Mouse (Mus musculus) liver, embryonic 11.5 days (tissue): ENCODE data around the gene Skint3. TPM values are rescaled to one million over a fixed set of nuclear protein-coding genes. Genes with fewer than 3 reads are reported as not detected.
"Not testable (repeated sequence)": the region's sequence is repeated elsewhere in the genome, so short reads cannot be mapped to it uniquely, and the experiment has no call there.

Source experiments
- ATAC-seq: fragments of 200-750 bp; cut with Nextera tagmentation; replicated peaks from 2 replicates; pipeline ENCODE4 v1.8.0; 2017; ENCODE audit warnings: moderate number of reproducible peaks, mild to moderate bottlenecking, moderate TSS enrichment, moderate library complexity; ENCODE audit not compliant: low FRiP score
- DNase-seq: peaks from one replicate; pipeline ENCODE4 v3.0.0-alpha.2; 2017; ENCODE audit warnings: low spot score
- H3K27ac ChIP-seq: fragments of 300-500 bp; sonication (generic); 2 replicates; pipeline ENCODE4 v1.5.1; 2014; ENCODE audit warnings: mild to moderate bottlenecking, low read depth, low read length, control low read depth
- H3K27me3 ChIP-seq: fragments of 300-500 bp; sonication (generic); replicated peaks from 2 replicates; pipeline ENCODE4 v1.6.1; 2014; ENCODE audit warnings: low read length, mixed read lengths; ENCODE audit not compliant: control insufficient read depth, insufficient read depth
- H3K36me3 ChIP-seq: fragments of 300-500 bp; sonication (generic); 2 replicates; pipeline ENCODE4 v1.6.1; 2014; ENCODE audit warnings: mild to moderate bottlenecking, low read length, moderate library complexity, mixed read lengths; ENCODE audit not compliant: control insufficient read depth, insufficient read depth
- H3K4me1 ChIP-seq: fragments of 300-500 bp; sonication (generic); replicated peaks from 2 replicates; pipeline ENCODE4 v1.6.1; 2014; ENCODE audit warnings: low read length, mixed read lengths; ENCODE audit not compliant: control insufficient read depth, insufficient read depth
- H3K4me2 ChIP-seq: fragments of 300-500 bp; sonication (generic); 2 replicates; pipeline ENCODE4 v1.6.1; 2014; ENCODE audit warnings: mild to moderate bottlenecking, control low read depth, moderate library complexity
- H3K4me3 ChIP-seq: fragments of 300-500 bp; sonication (generic); 2 replicates; pipeline ENCODE4 v1.5.1; 2014; ENCODE audit warnings: low read depth, low read length, control low read depth
- H3K9ac ChIP-seq: fragments of 300-500 bp; sonication (generic); 2 replicates; pipeline ENCODE4 v1.6.1; 2014; ENCODE audit warnings: low read depth, low read length, control low read depth
- H3K9me3 ChIP-seq: fragments of 300-500 bp; sonication (generic); 2 replicates; pipeline ENCODE4 v1.6.1; 2016; ENCODE audit warnings: low read length, inconsistent platforms, mixed read lengths; ENCODE audit not compliant: control insufficient read depth
- WGBS: fragments of 180-500 bp; shearing (Covaris S2); extraction: QIAGEN DNeasy Blood & Tissue Kit; methylation state at CpG from one replicate; pipeline ENCODE4 v1.1.7; 2014; 5-methylcytosine and 5-hydroxymethylcytosine counted together
- polyA plus RNA-seq: library from polyadenylated mRNA; unstranded; fragments of >200 nt; fragmentation: Nextera tagmentation; extraction: Ambion mirVana; gene quantifications from 2 replicates; pipeline ENCODE4 v1.2.1, GENCODE M21; 2014

Skint3 gene
- polyA plus RNA-seq, 1 experiment from 2014 or later = not detected

DNA sequence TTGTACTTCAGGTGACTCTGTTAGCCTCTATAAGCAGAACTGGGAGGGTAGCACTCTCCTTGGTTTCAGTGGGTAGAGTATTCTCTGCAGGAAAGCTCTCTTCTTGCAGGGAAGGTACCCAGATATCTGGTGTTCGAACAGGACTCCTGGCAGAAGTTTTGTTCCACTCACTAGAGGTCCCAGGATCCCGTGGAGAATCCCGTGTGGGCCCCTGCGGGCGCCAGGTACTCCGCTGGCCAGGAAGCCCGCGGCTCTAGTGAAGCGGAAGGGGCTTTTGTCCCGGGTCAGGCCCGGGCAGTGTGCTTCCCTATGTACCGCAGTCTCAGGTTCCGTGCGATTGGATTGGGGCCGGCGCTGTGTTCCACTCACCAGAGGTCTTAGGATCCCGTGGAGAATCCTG is 117.1 kb downstream of the Skint3 start:
- H3K9ac ChIP-seq, H3K36me3 ChIP-seq, DNase-seq, H3K27ac ChIP-seq, H3K9me3 ChIP-seq, H3K27me3 ChIP-seq, ATAC-seq, H3K4me1 ChIP-seq, H3K4me2 ChIP-seq, H3K4me3 ChIP-seq: not testable (repeated sequence)
- 91% methylated on average over 17 of the region's 17 CpGs for WGBS

Other genes starting within 250 kb of the Skint3 start
- gene Skint1, start 226.0 kb upstream of the Skint3 start, polyA plus RNA-seq = not detected in 2 replicates
- gene Skint4, start 160.2 kb upstream of the Skint3 start, polyA plus RNA-seq = not detected in 2 replicates
- not detected in 2 replicates for gene Skint9, start 201.7 kb downstream of the Skint3 start, polyA plus RNA-seq